Mouse (Mus musculus): ENCODE results near the gene Tctn1.

DNA sequence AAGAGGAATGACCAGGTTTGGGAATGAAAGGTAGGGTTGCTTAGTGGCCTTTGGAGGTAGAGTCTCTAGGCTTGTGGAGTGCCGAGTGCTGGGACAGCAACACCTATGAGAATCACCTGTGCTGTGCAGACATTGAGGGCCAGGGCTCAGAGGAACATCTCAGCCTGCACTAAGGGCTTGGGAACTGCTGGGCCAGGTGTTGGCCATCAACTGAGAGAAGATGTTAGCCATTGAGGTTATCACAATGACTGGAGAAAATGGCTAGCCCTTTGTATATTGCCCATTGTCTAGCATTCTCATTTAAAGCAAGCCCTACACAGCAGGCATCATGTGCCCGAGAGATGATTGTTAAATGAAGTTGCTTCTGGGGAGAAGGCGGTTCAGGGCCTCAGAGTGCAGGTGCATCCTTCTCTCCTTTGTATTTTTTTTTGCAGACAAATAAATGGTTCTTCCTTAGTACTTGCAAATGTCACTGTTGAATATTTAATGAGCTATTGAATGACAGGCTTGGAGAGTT, 30.0 kb upstream of the Tctn1 start:
- TF ChIP-seq CTCF (IDR thresholded peaks at IDR 0.05; ENCODE audit: low read depth, low read length) (no peak), POLR2A (IDR thresholded peaks at IDR 0.05; ENCODE audit: extremely low read depth, insufficient read depth, low read length) (no peak)

All from liver, adult 2 months (tissue).